Mouse (Mus musculus) left cerebral cortex, postnatal 10 days (tissue): Measurements from ENCODE around the gene Ubxn7. TPM values are rescaled to one million over a fixed set of nuclear protein-coding genes. Genes with fewer than 3 reads are reported as not detected.

Experiments used
- DNase-seq, 2 experiments: peaks; one replicate each; pipeline ENCODE4 v3.0.0; 2021 to 2022; ENCODE audit warnings: low spot score in 2 of 2, mixed read lengths in 1 of 2; ENCODE audit errors: extremely low spot score in 1 of 2
- intact Hi-C: fragments of 180-260 bp; cut with DNase I; formaldehyde crosslinking; loops from one replicate; pipeline ENCODE4 v1.15.1; 2025
- total RNA-seq, 2 experiments: library from RNA; stranded (reverse); gene quantifications; 2 replicates each; pipeline ENCODE4 v1.2.3; 2021

Ubxn7 gene
- total RNA-seq, 2 experiments from 2014 or later = 52.5 to 59.5 TPM

GRCm38 (mm10) chr16:32363530-32363929 is 31.5 kb downstream of the Ubxn7 start:
- intact Hi-C loops = no loop called here
- DNase-seq = no peak

- DNase-seq = peak in 1 of 2 experiments; percentile 28
- intact Hi-C loops = no loop called here
These were observed 39.3 kb downstream of the Ubxn7 start for GRCm38 (mm10) chr16:32371351-32371750.

- no peak for DNase-seq
- intact Hi-C loops = no loop called here
These were observed 47.5 kb downstream of the Ubxn7 start for GRCm38 (mm10) chr16:32379575-32379974.

GRCm38 (mm10) chr16:32382901-32383300 is 50.8 kb downstream of the Ubxn7 start:
- intact Hi-C loops = loop anchor here (10.0 kb wide), 1 partner anchor 98 kb away; no protein-coding TSS in a partner anchor
- DNase-seq = no peak

GRCm38 (mm10) chr16:32384885-32385284 is 52.8 kb downstream of the Ubxn7 start:
- intact Hi-C loops = loop anchor here (10.0 kb wide), 1 partner anchor 100 kb away; no protein-coding TSS in a partner anchor
- DNase-seq = no peak

- no peak for DNase-seq
- intact Hi-C loops = loop anchor here (10.0 kb wide), 1 partner anchor 102 kb away; no protein-coding TSS in a partner anchor
These were observed 54.8 kb downstream of the Ubxn7 start for GRCm38 (mm10) chr16:32386826-32387225.

- intact Hi-C loops = loop anchor here (10.0 kb wide), 1 partner anchor 104 kb away; no protein-coding TSS in a partner anchor
- no peak for DNase-seq
These were observed 57.0 kb downstream of the Ubxn7 start for GRCm38 (mm10) chr16:32389049-32389448.

GRCm38 (mm10) chr16:32389841-32390240 is 57.8 kb downstream of the Ubxn7 start:
- intact Hi-C loops = loop anchor here (10.0 kb wide), 1 partner anchor 105 kb away; no protein-coding TSS in a partner anchor
- DNase-seq = no peak

GRCm38 (mm10) chr16:32390882-32391281 is 58.8 kb downstream of the Ubxn7 start:
- intact Hi-C loops = no loop called here
- DNase-seq = no peak

- intact Hi-C loops = no loop called here
- DNase-seq = no peak
These were observed 63.9 kb downstream of the Ubxn7 start for GRCm38 (mm10) chr16:32395679-32396540.

GRCm38 (mm10) chr16:32396541-32396835 is 64.4 kb downstream of the Ubxn7 start:
- intact Hi-C loops = no loop called here
- no peak for DNase-seq

- intact Hi-C loops = no loop called here
- DNase-seq = no peak
These were observed 66.1 kb downstream of the Ubxn7 start for GRCm38 (mm10) chr16:32398206-32398605.

GRCm38 (mm10) chr16:32400267-32400666 is 68.2 kb downstream of the Ubxn7 start, which contains the start of gene Tm4sf19:
Gene Tm4sf19, plus strand, starts transcription at chr16:32400506.
- intact Hi-C loops = no loop called here
- DNase-seq = no peak

- intact Hi-C loops = no loop called here
- no peak for DNase-seq
These were observed 69.4 kb downstream of the Ubxn7 start for GRCm38 (mm10) chr16:32401335-32401965.

- DNase-seq = no peak
- intact Hi-C loops = no loop called here
These were observed 70.8 kb downstream of the Ubxn7 start for GRCm38 (mm10) chr16:32402818-32403217.

- intact Hi-C loops = no loop called here
These were observed 73.7 kb downstream of the Ubxn7 start for GRCm38 (mm10) chr16:32405716-32406115.

GRCm38 (mm10) chr16:32406671-32407070 is 74.6 kb downstream of the Ubxn7 start:
- intact Hi-C loops = no loop called here
- DNase-seq = no peak

More at GRCm38 (mm10) chr16:32405716-32406115, 73.7 kb downstream of the Ubxn7 start:
- no peak for DNase-seq

GRCm38 (mm10) chr16:32407730-32408129 is 75.7 kb downstream of the Ubxn7 start:
- intact Hi-C loops = no loop called here

GRCm38 (mm10) chr16:32417457-32417856 is 85.4 kb downstream of the Ubxn7 start:
- intact Hi-C loops = no loop called here
- DNase-seq = no peak

More at GRCm38 (mm10) chr16:32407730-32408129, 75.7 kb downstream of the Ubxn7 start:
- no peak for DNase-seq
